Comparison of ENCODE assay signal across 9 mouse cellular contexts in the genomic region with DNA sequence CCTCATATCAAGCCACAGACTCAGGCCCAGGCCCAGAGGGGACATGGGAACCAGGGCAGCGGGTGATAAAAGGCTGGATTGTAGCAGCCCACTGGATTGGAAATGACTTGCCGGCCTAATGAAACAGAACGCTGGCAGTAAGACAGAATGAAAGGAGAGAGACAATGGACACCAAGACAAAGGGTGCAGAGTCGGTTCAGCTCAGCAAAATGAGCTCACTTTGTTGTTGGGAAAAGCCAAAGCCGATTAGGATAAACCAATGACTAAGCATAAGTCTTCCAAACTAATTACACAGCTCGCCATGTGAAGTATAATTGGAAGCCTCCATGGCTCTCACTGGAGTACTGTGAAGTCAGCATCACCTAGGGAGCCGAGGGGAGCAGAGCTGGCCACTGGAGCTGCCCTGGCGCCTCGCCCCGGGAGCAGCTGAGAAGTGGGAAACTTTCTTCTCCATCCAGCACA.
A peak's percentile ranks its signal among the peaks of the same experiment; 100 is the strongest.
DNase-seq lines count a peak whose midpoint lies in the region; ATAC-seq and TF ChIP-seq lines count a peak whose summit lies in the region.
"Had no signal": no experiment of that assay in that cellular context is flagged by ENCODE, and none has a peak within 500 bp of the region (broad histone marks: within the 10 kb centered on the region; RNA-seq: fewer than 3 reads in every experiment).

No protein-coding gene starts in this region.

- 16% methylated on average over 10 of the region's 10 CpGs for WGBS in heart, embryonic 12.5 days
- 16% methylated on average over 10 of the region's 10 CpGs for WGBS in limb, embryonic 13.5 days

- TF ChIP-seq CTCF in brain, embryonic 14.5 days (IDR thresholded peaks at IDR 0.05; ENCODE audit: borderline replicate concordance, extremely low read depth, insufficient read depth, insufficient read length): no peak

- peak overlapping the region; percentile 51; the same call in 1 of the 2 replicates for H3K9ac ChIP-seq in heart, embryonic 12.5 days
- H3K9ac ChIP-seq in limb, embryonic 13.5 days: no peak overlapping the region
- H3K9ac ChIP-seq: liver, embryonic 15.5 days had no signal

- H3K9me3 ChIP-seq in heart, embryonic 12.5 days (replicated peaks): no peaks in the 10 kb centered on the region
- H3K9me3 ChIP-seq in limb, embryonic 13.5 days: no peaks in the 10 kb centered on the region
- H3K9me3 ChIP-seq: liver, embryonic 15.5 days had no signal

- H3K4me3 ChIP-seq in heart, embryonic 12.5 days: no peak overlapping the region
- H3K4me3 ChIP-seq in limb, embryonic 13.5 days: no peak overlapping the region
- H3K4me3 ChIP-seq: liver, embryonic 15.5 days had no signal

- intact Hi-C loops in gastrocnemius, postnatal 36 days (cut with DNase I): no loop called here

- no peaks in the 10 kb centered on the region for H3K27me3 ChIP-seq in heart, embryonic 12.5 days (replicated peaks)
- H3K27me3 ChIP-seq in limb, embryonic 13.5 days: 0 out of 2 replicates have a peak, but pooled peaks cover 4% of the 10 kb centered on the region
- H3K27me3 ChIP-seq: liver, embryonic 15.5 days had no signal

- no peak for ATAC-seq in heart, embryonic 12.5 days (ENCODE audit: insufficient number of reproducible peaks, low FRiP score)
- no peak for ATAC-seq in limb, embryonic 13.5 days (ENCODE audit: low FRiP score, low read depth)
- ATAC-seq in CD4-positive, CD25-positive, alpha-beta regulatory T cell, adult 4 months: no peak
- no peak for ATAC-seq in activated CD4-positive, CD25-positive, alpha-beta regulatory T cell, adult 4 months

- H3K4me2 ChIP-seq in heart, embryonic 12.5 days: peak overlapping the region; percentile 45
- peak overlapping the region; percentile 19 for H3K4me2 ChIP-seq in limb, embryonic 13.5 days (replicated peaks)
- H3K4me2 ChIP-seq: liver, embryonic 15.5 days had no signal

- no peak for TF ChIP-seq POLR2A in brain, embryonic 14.5 days (IDR thresholded peaks at IDR 0.05; ENCODE audit: borderline replicate concordance, extremely low read depth, insufficient read depth, insufficient read length, poor library complexity, severe bottlenecking)

- H3K36me3 ChIP-seq in heart, embryonic 12.5 days: peaks cover 27% of the 10 kb centered on the region
- peaks cover 22% of the 10 kb centered on the region for H3K36me3 ChIP-seq in limb, embryonic 13.5 days

- H3K4me1 ChIP-seq in heart, embryonic 12.5 days (replicated peaks): peaks cover 92% of the 10 kb centered on the region
- peaks cover 93% of the 10 kb centered on the region for H3K4me1 ChIP-seq in limb, embryonic 13.5 days

- H3K27ac ChIP-seq in heart, embryonic 12.5 days (ENCODE audit: poor library complexity, severe bottlenecking): peak overlapping the region; percentile 92
- peak overlapping the region; percentile 73; the same call in 1 of the 2 replicates for H3K27ac ChIP-seq in limb, embryonic 13.5 days
- H3K27ac ChIP-seq: liver, embryonic 15.5 days had no signal

- DNase-seq in heart, adult 9 months (ENCODE audit: low spot score in 2 of 2): no peak
- DNase-seq in brain, embryonic 14.5 days (ENCODE audit: low read depth): peak; percentile 96
- DNase-seq in gastrocnemius, postnatal 36 days: peak; percentile 40 to 44
- DNase-seq in right cerebral cortex, postnatal 36 days (ENCODE audit: low spot score in 2 of 2): peak; percentile 28 to 37

Comparison
In these comparisons a context has a peak if more than half of its experiments do, and no peak if none do; other contexts are left out.
1. DNase-seq: peak in brain, embryonic 14.5 days (single experiment), gastrocnemius, postnatal 36 days (2 of 2) and right cerebral cortex, postnatal 36 days (2 of 2); none in heart, adult 9 months (0 of 2).